In the genomic region with DNA sequence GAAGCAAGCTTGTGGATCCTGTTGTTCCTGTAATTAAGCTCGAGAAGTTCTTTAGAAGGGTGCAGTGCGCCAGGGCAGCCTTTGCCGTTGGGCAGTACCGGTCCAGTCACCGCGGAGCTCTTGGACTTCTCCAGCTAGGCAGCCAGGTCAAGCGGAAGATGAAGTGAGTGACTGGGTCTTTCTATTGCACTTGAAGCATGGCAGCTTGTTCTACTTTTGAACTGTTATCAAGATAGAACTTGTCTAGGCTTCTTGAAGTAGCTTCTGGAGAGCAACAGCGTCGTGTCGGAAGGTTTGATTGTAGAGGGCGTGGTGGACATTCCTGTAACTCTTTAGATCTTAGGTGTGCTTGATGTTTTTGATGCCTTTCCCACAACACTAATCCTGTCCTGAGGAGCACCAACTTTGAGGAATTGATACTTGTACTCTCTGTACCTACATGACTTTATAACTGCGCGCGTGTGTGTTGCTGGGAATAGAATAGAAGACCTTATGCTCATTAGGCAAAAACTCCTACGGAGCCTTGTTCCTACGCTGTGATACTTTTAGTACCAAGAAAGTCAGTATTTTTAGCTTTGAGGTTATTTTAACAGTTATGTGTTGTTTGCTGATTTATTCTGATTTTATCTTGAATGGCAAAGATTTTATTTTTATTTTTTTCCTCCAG, we compare ENCODE assay signal across 12 mouse cellular contexts. TPM values are rescaled to one million over a fixed set of nuclear protein-coding genes. Genes with fewer than 3 reads are reported as not detected.
DNase-seq lines count a peak whose midpoint lies in the region; ATAC-seq and TF ChIP-seq lines count a peak whose summit lies in the region.
"Had no signal": no experiment of that assay in that cellular context is flagged by ENCODE, and none has a peak within 500 bp of the region (broad histone marks: within the 10 kb centered on the region; RNA-seq: fewer than 3 reads in every experiment).

No protein-coding gene starts in this region.

- H3K9ac ChIP-seq in heart, embryonic 13.5 days, result 0 out of 2 replicates have a peak overlapping the region, but pooled peaks have one; percentile 41
- no peak overlapping the region for H3K9ac ChIP-seq in liver, adult 2 months (ENCODE audit: low read depth, low read length)
- no peak overlapping the region for H3K9ac ChIP-seq in liver, embryonic 11.5 days (ENCODE audit: low read depth, low read length)
- H3K9ac ChIP-seq in stomach, postnatal 0 days (ENCODE audit: low read length), result no peak overlapping the region
- H3K9ac ChIP-seq: liver, embryonic 12.5 days; midbrain, embryonic 12.5 days had no signal

- no peaks in the 10 kb centered on the region for H3K9me3 ChIP-seq in heart, embryonic 13.5 days
- H3K9me3 ChIP-seq in liver, embryonic 11.5 days (ENCODE audit: control insufficient read depth, low read length), result no peaks in the 10 kb centered on the region
- no peaks in the 10 kb centered on the region for H3K9me3 ChIP-seq in stomach, postnatal 0 days (ENCODE audit: control insufficient read depth, low read length)
- H3K9me3 ChIP-seq: liver, embryonic 12.5 days; midbrain, embryonic 12.5 days had no signal

- ATAC-seq in heart, embryonic 13.5 days (ENCODE audit: extremely low read depth, insufficient number of reproducible peaks, low FRiP score, low TSS enrichment), result no peak
- no peak for ATAC-seq in liver, embryonic 11.5 days (replicated peaks; ENCODE audit: low FRiP score)
- peak; percentile 18; the same call in 1 of the 2 replicates for ATAC-seq in stomach, postnatal 0 days (ENCODE audit: low FRiP score, low TSS enrichment)
- ATAC-seq: forebrain, embryonic 16.5 days; liver, embryonic 12.5 days had no signal

- no peak for TF ChIP-seq POLR2A in liver, adult 2 months (IDR thresholded peaks at IDR 0.05; ENCODE audit: extremely low read depth, insufficient read depth, low read length)
- no peak for TF ChIP-seq POLR2A in lung, adult 2 months (IDR thresholded peaks at IDR 0.05; ENCODE audit: borderline replicate concordance, extremely low read depth, low read depth, low read length)

- H3K27me3 ChIP-seq in heart, embryonic 13.5 days (replicated peaks), result no peaks in the 10 kb centered on the region
- no peaks in the 10 kb centered on the region for H3K27me3 ChIP-seq in liver, adult 2 months (ENCODE audit: control insufficient read depth, insufficient read depth, low read length)
- H3K27me3 ChIP-seq in liver, embryonic 11.5 days (replicated peaks; ENCODE audit: control insufficient read depth, insufficient read depth, low read length), result no peaks in the 10 kb centered on the region
- H3K27me3 ChIP-seq in stomach, postnatal 0 days (ENCODE audit: control insufficient read depth, insufficient read depth, low read length), result no peaks in the 10 kb centered on the region
- H3K27me3 ChIP-seq: CH12.LX; liver, embryonic 12.5 days; midbrain, embryonic 12.5 days had no signal

- TF ChIP-seq EP300 in stomach, postnatal 0 days (optimal IDR thresholded peaks at IDR 0.05), result peak; percentile 77

- no peak for DNase-seq in heart, adult 9 months (ENCODE audit: low spot score in 2 of 2)
- DNase-seq in liver, adult 2 months (ENCODE audit: extremely low read depth, low read depth, low spot score), result peak; percentile 78
- DNase-seq in liver, embryonic 11.5 days (ENCODE audit: low spot score), result no peak
- peak; percentile 30 for DNase-seq in lung, adult 2 months
- DNase-seq in stomach, postnatal 0 days (ENCODE audit: low spot score), result no peak
- DNase-seq in embryo, embryonic 9.5 days (ENCODE audit: extremely low spot score), result no peak
- DNase-seq in thymus, adult 18-20 months, result no peak

- peak overlapping the region; percentile 5; the same call in 1 of the 2 replicates for H3K27ac ChIP-seq in heart, embryonic 13.5 days (replicated peaks)
- no peak overlapping the region for H3K27ac ChIP-seq in liver, adult 2 months (replicated peaks; ENCODE audit: insufficient read depth, low read depth, low read length)
- H3K27ac ChIP-seq in liver, embryonic 11.5 days (ENCODE audit: low read depth, low read length), result no peak overlapping the region
- H3K27ac ChIP-seq in stomach, postnatal 0 days (replicated peaks), result peak overlapping the region; percentile 74
- H3K27ac ChIP-seq: liver, embryonic 12.5 days; midbrain, embryonic 12.5 days had no signal

- H3K4me3 ChIP-seq in heart, embryonic 13.5 days, result no peak overlapping the region
- no peak overlapping the region for H3K4me3 ChIP-seq in liver, adult 2 months (ENCODE audit: insufficient read depth, low read depth, low read length)
- no peak overlapping the region for H3K4me3 ChIP-seq in liver, embryonic 11.5 days (ENCODE audit: low read depth, low read length)
- H3K4me3 ChIP-seq in lung, adult 2 months (replicated peaks; ENCODE audit: extremely low read depth, low read depth, low read length), result no peak overlapping the region
- no peak overlapping the region for H3K4me3 ChIP-seq in stomach, postnatal 0 days (ENCODE audit: low read depth, low read length)
- H3K4me3 ChIP-seq: liver, embryonic 12.5 days; midbrain, embryonic 12.5 days had no signal

- peaks cover 15% of the 10 kb centered on the region for H3K36me3 ChIP-seq in heart, embryonic 13.5 days
- H3K36me3 ChIP-seq in liver, adult 2 months (ENCODE audit: control insufficient read depth, insufficient read depth, low read length), result peaks cover 3% of the 10 kb centered on the region; the same call in 1 of the 2 replicates
- no peaks in the 10 kb centered on the region for H3K36me3 ChIP-seq in liver, embryonic 11.5 days (ENCODE audit: control insufficient read depth, insufficient read depth, low read length)
- peaks cover under 1% of the 10 kb centered on the region; the same call in 1 of the 2 replicates for H3K36me3 ChIP-seq in stomach, postnatal 0 days (ENCODE audit: control insufficient read depth, insufficient read depth, low read length)

- H3K4me1 ChIP-seq in heart, embryonic 13.5 days, result peaks cover 68% of the 10 kb centered on the region
- peaks cover 13% of the 10 kb centered on the region for H3K4me1 ChIP-seq in liver, adult 2 months (ENCODE audit: control insufficient read depth, insufficient read depth, low read length)
- H3K4me1 ChIP-seq in liver, embryonic 11.5 days (replicated peaks; ENCODE audit: control insufficient read depth, insufficient read depth, low read length), result peaks cover 32% of the 10 kb centered on the region
- H3K4me1 ChIP-seq in lung, adult 2 months (ENCODE audit: control insufficient read depth, insufficient read depth, low read length), result peaks cover 23% of the 10 kb centered on the region
- peaks cover 14% of the 10 kb centered on the region for H3K4me1 ChIP-seq in stomach, postnatal 0 days (replicated peaks; ENCODE audit: control insufficient read depth, insufficient read depth)

- H3K4me2 ChIP-seq in heart, embryonic 13.5 days, result peak overlapping the region; percentile 6; the same call in 1 of the 2 replicates
- H3K4me2 ChIP-seq in liver, embryonic 11.5 days, result no peak overlapping the region
- H3K4me2 ChIP-seq in stomach, postnatal 0 days (replicated peaks; ENCODE audit: low read depth), result no peak overlapping the region
- H3K4me2 ChIP-seq: liver, embryonic 12.5 days; midbrain, embryonic 12.5 days had no signal

- no peak for TF ChIP-seq CTCF in liver, adult 2 months (IDR thresholded peaks at IDR 0.05; ENCODE audit: low read depth, low read length)
- no peak for TF ChIP-seq CTCF in lung, adult 2 months (IDR thresholded peaks at IDR 0.05; ENCODE audit: insufficient read depth, low read length)
- no peak for TF ChIP-seq CTCF in stomach, postnatal 0 days (IDR thresholded peaks at IDR 0.05; ENCODE audit: low read depth)

- H3K79me2 ChIP-seq in liver, adult 2 months (ENCODE audit: control insufficient read depth, insufficient read depth, low read length), result peaks cover 16% of the 10 kb centered on the region; the same call in 1 of the 2 replicates

- 59% methylated on average over 16 of the region's 16 CpGs for WGBS in heart, embryonic 13.5 days
- WGBS in liver, adult 2 months, result 63% methylated on average over 16 of the region's 16 CpGs
- 82% methylated on average over 16 of the region's 16 CpGs for WGBS in liver, embryonic 11.5 days
- WGBS in lung, adult 2 months, result 65% methylated on average over 16 of the region's 16 CpGs
- 71% methylated on average over 16 of the region's 16 CpGs for WGBS in stomach, postnatal 0 days

RNA-seq across cellular contexts. Expression of gene Kat6b, which starts 41.2 kb away (rescaled TPM):
- polyA plus RNA-seq in heart, embryonic 13.5 days (2015; fragmentation: Nextera tagmentation; extraction: Ambion mirVana), result 9.8 and 11.8 TPM in 2 replicates
- 5.3 and 6.2 TPM in 2 replicates for total RNA-seq in liver, adult 2 months (2014; rRNA removed)
- polyA plus RNA-seq in liver, adult 2 months (2012; rRNA removed), result 2.8 and 3.2 TPM in 2 replicates
- polyA plus RNA-seq in liver, embryonic 11.5 days (2014; fragmentation: Nextera tagmentation; extraction: Ambion mirVana), result 6.7 TPM in 2 replicates
- 9.5 and 11.5 TPM in 2 replicates for polyA plus RNA-seq in lung, adult 2 months (2012; rRNA removed)
- polyA plus RNA-seq in stomach, postnatal 0 days (2015; fragmentation: Nextera tagmentation; extraction: Ambion mirVana), result 4.0 and 5.1 TPM in 2 replicates

Comparison
In these comparisons a context has a peak if more than half of its experiments do, and no peak if none do; other contexts are left out.
1. DNase-seq: peak in liver, adult 2 months (single experiment) and lung, adult 2 months (single experiment); none in heart, adult 9 months (0 of 2), liver, embryonic 11.5 days (single experiment), stomach, postnatal 0 days (single experiment), embryo, embryonic 9.5 days (single experiment) and thymus, adult 18-20 months (0 of 2).
2. H3K27ac ChIP-seq: peak in heart, embryonic 13.5 days (single experiment) and stomach, postnatal 0 days (single experiment); none in liver, adult 2 months (single experiment) and liver, embryonic 11.5 days (single experiment).